Mouse (Mus musculus) adrenal gland, postnatal 25 days (tissue): ENCODE results near the gene Tlnrd1. TPM values are rescaled to one million over a fixed set of nuclear protein-coding genes. Genes with fewer than 3 reads are reported as not detected.

Source experiments
- DNase-seq: peaks from one replicate; pipeline ENCODE4 v3.0.0; 2021; ENCODE audit warnings: mixed read lengths
- total RNA-seq: library from RNA; stranded (reverse); gene quantifications from 2 replicates; pipeline ENCODE4 v1.2.3, GENCODE M21; 2021

Tlnrd1 gene
- total RNA-seq, 1 experiment from 2014 or later = 17.4 TPM

- no peak for DNase-seq
Measured at GRCm38 (mm10) chr7:83884921-83885532, 922 bp upstream of the Tlnrd1 start.

GRCm38 (mm10) chr7:83883276-83884020 lies 657 bp downstream of the Tlnrd1 start:
- DNase-seq = peak; percentile 82

GRCm38 (mm10) chr7:83882633-83883275 lies 1.4 kb downstream of the Tlnrd1 start:
- DNase-seq = peak; percentile 74

- DNase-seq = peak; percentile 21
Measured at GRCm38 (mm10) chr7:83882150-83882632, 1.9 kb downstream of the Tlnrd1 start.

GRCm38 (mm10) chr7:83878676-83879448 lies 5.2 kb downstream of the Tlnrd1 start:
- DNase-seq = no peak

GRCm38 (mm10) chr7:83877088-83877487 lies 7.0 kb downstream of the Tlnrd1 start:
- DNase-seq = no peak

- DNase-seq = no peak
Measured at GRCm38 (mm10) chr7:83869839-83870543, 14.1 kb downstream of the Tlnrd1 start.

- DNase-seq = no peak
Measured at GRCm38 (mm10) chr7:83868200-83868599, 15.9 kb downstream of the Tlnrd1 start.

GRCm38 (mm10) chr7:83863554-83863953 lies 20.6 kb downstream of the Tlnrd1 start:
- no peak for DNase-seq

GRCm38 (mm10) chr7:83859378-83860083 lies 24.6 kb downstream of the Tlnrd1 start:
- no peak for DNase-seq

GRCm38 (mm10) chr7:83857921-83858320 lies 26.2 kb downstream of the Tlnrd1 start:
- no peak for DNase-seq

GRCm38 (mm10) chr7:83857208-83857488 lies 27.0 kb downstream of the Tlnrd1 start:
- no peak for DNase-seq

- DNase-seq = no peak
Measured at GRCm38 (mm10) chr7:83856353-83857207, 27.5 kb downstream of the Tlnrd1 start.

GRCm38 (mm10) chr7:83855203-83855602 lies 28.9 kb downstream of the Tlnrd1 start:
- DNase-seq = no peak

- no peak for DNase-seq
Measured at GRCm38 (mm10) chr7:83852381-83853380, 31.4 kb downstream of the Tlnrd1 start.

GRCm38 (mm10) chr7:83851569-83852380 lies 32.3 kb downstream of the Tlnrd1 start:
- DNase-seq = no peak

GRCm38 (mm10) chr7:83847187-83848075 lies 36.7 kb downstream of the Tlnrd1 start:
- DNase-seq = no peak
